Mouse (Mus musculus) C2C12 (cell line): Measurements from ENCODE around the gene Surf2.

Experiments
- CEBPB ChIP-seq: IDR thresholded peaks from one replicate; pipeline ENCODE4 v1.6.1; 2011; ENCODE audit warnings: low read depth, mild to moderate bottlenecking, control low read depth, moderate library complexity
- CTCF ChIP-seq: IDR thresholded peaks from one replicate; pipeline ENCODE4 v1.5.1; 2011; ENCODE audit not compliant: control insufficient read depth, insufficient read depth, insufficient read length
- FOSL1 ChIP-seq: IDR thresholded peaks from one replicate; pipeline ENCODE4 v1.8.0; 2011; ENCODE audit warnings: mild to moderate bottlenecking, low read length; ENCODE audit not compliant: poor library complexity, insufficient read depth, severe bottlenecking
- MAX ChIP-seq: IDR thresholded peaks from one replicate; pipeline ENCODE4 v1.6.1; 2011; ENCODE audit warnings: mild to moderate bottlenecking, control low read depth
- MYOG ChIP-seq: IDR thresholded peaks from one replicate; pipeline ENCODE4 v1.6.1; 2011; ENCODE audit not compliant: control insufficient read depth, insufficient read length; ENCODE audit errors: extremely low read depth
- USF1 ChIP-seq: IDR thresholded peaks from one replicate; pipeline ENCODE4 v1.6.1; 2011; ENCODE audit warnings: low read depth, mild to moderate bottlenecking, control low read depth, moderate library complexity

DNA sequence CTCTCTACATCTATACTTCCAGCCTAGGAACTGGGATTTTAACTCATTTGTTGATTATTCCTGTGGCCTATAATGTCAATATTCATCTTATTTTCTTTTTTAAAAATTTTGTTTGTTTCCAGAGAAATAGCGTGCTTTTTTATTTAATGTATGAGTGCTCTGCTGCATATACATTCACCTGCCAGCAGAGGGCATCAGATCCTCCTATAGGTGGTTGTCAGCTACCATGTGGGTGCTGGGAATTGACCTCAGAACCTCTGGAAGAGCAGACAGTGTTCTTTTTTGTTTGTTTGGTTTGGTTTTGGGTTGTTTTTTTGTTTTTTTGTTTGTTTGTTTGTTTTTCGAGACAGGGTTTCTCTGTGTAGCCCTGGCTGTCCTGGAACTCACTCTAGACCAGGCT, 51.1 kb downstream of the Surf2 start:
- no peak for TF ChIP-seq CTCF
- TF ChIP-seq MYOG: no peak
- TF ChIP-seq MAX: no peak
- no peak for TF ChIP-seq FOSL1
- TF ChIP-seq USF1: no peak
- no peak for TF ChIP-seq CEBPB
